Mouse (Mus musculus): ENCODE results near the gene Limd1. TPM values are rescaled to one million over a fixed set of nuclear protein-coding genes. Genes with fewer than 3 reads are reported as not detected.

Limd1 gene
- polyA plus RNA-seq, 1 experiment from 2014 or later = 11.4 TPM

GRCm38 (mm10) chr9:123528087-123528925 is 49.8 kb downstream of the Limd1 start:
- Histone ChIP-seq H3K4me3 (peak overlapping the region; percentile 71), H3K4me1 (peaks cover 29% of the 10 kb centered on the region), H3K27me3 (replicated peaks) (no peaks in the 10 kb centered on the region), H3K27ac (peak overlapping the region; percentile 91), H3K4me2 (peak overlapping the region; percentile 55), H3K36me3 (replicated peaks) (no peaks in the 10 kb centered on the region), H3K9me3 (no peaks in the 10 kb centered on the region), H3K9ac (peak overlapping the region; percentile 41)
- 20% methylated on average over 6 of the region's 6 CpGs for WGBS
- ATAC-seq (replicated peaks) = no peak

DNA sequence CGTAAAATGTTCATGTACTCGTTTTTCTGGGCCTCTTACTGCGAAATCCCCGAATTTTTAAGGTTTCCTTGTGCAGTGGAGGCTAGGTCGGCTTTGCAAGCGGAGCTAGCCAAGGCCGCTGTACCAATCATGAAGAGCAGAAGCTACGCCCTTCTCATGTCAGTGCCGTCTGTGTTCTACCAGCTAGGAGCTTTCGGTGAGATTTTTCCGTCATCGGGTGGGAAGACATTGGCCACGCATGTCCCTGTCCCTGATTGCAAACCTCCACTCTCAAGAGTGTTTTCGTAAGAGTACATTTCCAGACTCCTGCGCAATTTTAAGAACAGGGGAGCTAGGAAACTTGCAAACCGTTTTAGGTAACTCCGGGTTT is 50.4 kb downstream of the Limd1 start:
- under 1% methylated on average over 17 of the region's 17 CpGs for WGBS
- peaks cover 29% of the 10 kb centered on the region for H3K4me1 ChIP-seq
- no peaks in the 10 kb centered on the region for H3K36me3 ChIP-seq (replicated peaks)

GRCm38 (mm10) chr9:123529392-123530157 is 51.1 kb downstream of the Limd1 start, which contains the start of gene Sacm1l:
Sacm1l (plus strand) TSS chr9:123529759.
- Histone ChIP-seq H3K36me3 (replicated peaks) (no peaks in the 10 kb centered on the region), H3K4me2 (peak within 1 kb of the TSS; percentile 56), H3K4me1 (peaks cover 29% of the 10 kb centered on the region), H3K4me3 (peak within 1 kb of the TSS; percentile 71), H3K9ac (peak within 1 kb of the TSS; percentile 83), H3K27ac (peak within 1 kb of the TSS; percentile 91), H3K27me3 (replicated peaks) (no peaks in the 10 kb centered on the region), H3K9me3 (no peaks in the 10 kb centered on the region)
- under 1% methylated on average over 79 of the region's 79 CpGs for WGBS
- peak; percentile 99 for ATAC-seq (replicated peaks)

More for the DNA sequence above, 50.4 kb downstream of the Limd1 start:
- Histone ChIP-seq H3K9me3 (no peaks in the 10 kb centered on the region), H3K4me3 (peak overlapping the region; percentile 71), H3K27me3 (replicated peaks) (no peaks in the 10 kb centered on the region), H3K4me2 (peak overlapping the region; percentile 55), H3K9ac (peak overlapping the region; percentile 41), H3K27ac (peak overlapping the region; percentile 91)
- peak; percentile 44 for ATAC-seq (replicated peaks)

- H3K4me2 ChIP-seq = peak overlapping the region; percentile 56
- H3K27ac ChIP-seq = peak overlapping the region; percentile 91
- peak overlapping the region; percentile 83 for H3K9ac ChIP-seq
- H3K9me3 ChIP-seq = no peaks in the 10 kb centered on the region
- peaks cover 29% of the 10 kb centered on the region for H3K4me1 ChIP-seq
- peak overlapping the region; percentile 71 for H3K4me3 ChIP-seq
- no peaks in the 10 kb centered on the region for H3K27me3 ChIP-seq (replicated peaks)
- WGBS = under 1% methylated on average over 13 of the region's 13 CpGs
- H3K36me3 ChIP-seq (replicated peaks) = no peaks in the 10 kb centered on the region
- ATAC-seq (replicated peaks) = peak; percentile 13; the same call in 1 of the 2 replicates
Measured at GRCm38 (mm10) chr9:123530158-123530475, 51.6 kb downstream of the Limd1 start.

GRCm38 (mm10) chr9:123530566-123531130 is 52.1 kb downstream of the Limd1 start:
- Histone ChIP-seq H3K4me2 (peak overlapping the region; percentile 56), H3K36me3 (replicated peaks) (no peaks in the 10 kb centered on the region), H3K9me3 (no peaks in the 10 kb centered on the region), H3K9ac (peak overlapping the region; percentile 83), H3K4me3 (peak overlapping the region; percentile 71), H3K4me1 (peaks cover 29% of the 10 kb centered on the region), H3K27me3 (replicated peaks) (no peaks in the 10 kb centered on the region), H3K27ac (peak overlapping the region; percentile 91)
- 45% methylated on average over 11 of the region's 11 CpGs for WGBS
- ATAC-seq (replicated peaks) = no peak

- no peaks in the 10 kb centered on the region for H3K36me3 ChIP-seq (replicated peaks)
- no peak overlapping the region for H3K27ac ChIP-seq
- peak overlapping the region; percentile 71 for H3K4me3 ChIP-seq
- no peaks in the 10 kb centered on the region for H3K9me3 ChIP-seq
- no peak overlapping the region; the same call in 1 of the 2 replicates for H3K9ac ChIP-seq
- H3K27me3 ChIP-seq (replicated peaks) = no peaks in the 10 kb centered on the region
- H3K4me2 ChIP-seq = peak overlapping the region; percentile 56
- ATAC-seq (replicated peaks) = no peak
- peaks cover 29% of the 10 kb centered on the region for H3K4me1 ChIP-seq
Measured at GRCm38 (mm10) chr9:123531234-123531633, 52.7 kb downstream of the Limd1 start.

DNA sequence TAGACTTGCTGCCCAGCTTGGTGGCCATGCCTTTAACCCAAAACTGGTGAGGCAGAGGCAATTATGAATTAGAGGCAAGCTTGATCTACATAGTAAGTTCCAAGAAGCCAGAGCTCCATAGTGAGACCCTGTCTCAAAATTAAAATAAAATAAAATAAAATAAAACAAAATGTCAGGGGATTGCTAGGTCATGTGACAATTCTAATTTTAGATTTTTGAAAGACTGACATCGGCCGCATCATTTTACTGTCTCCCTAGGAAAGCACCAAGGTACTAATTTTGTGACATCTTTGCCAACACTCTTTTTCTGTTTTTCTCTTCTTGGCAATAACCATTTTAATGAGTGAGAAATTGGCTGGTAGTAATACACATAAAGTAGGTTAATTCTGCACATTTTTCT is 58.1 kb downstream of the Limd1 start:
- Histone ChIP-seq H3K9me3 (no peaks in the 10 kb centered on the region), H3K27ac (no peak overlapping the region), H3K4me2 (no peak overlapping the region), H3K4me1 (peaks cover 11% of the 10 kb centered on the region), H3K36me3 (replicated peaks) (no peaks in the 10 kb centered on the region), H3K9ac (no peak overlapping the region), H3K4me3 (no peak overlapping the region), H3K27me3 (replicated peaks) (no peaks in the 10 kb centered on the region)
- no peak for ATAC-seq (replicated peaks)
- WGBS = 95% methylated on average over 2 of the region's 2 CpGs

DNA sequence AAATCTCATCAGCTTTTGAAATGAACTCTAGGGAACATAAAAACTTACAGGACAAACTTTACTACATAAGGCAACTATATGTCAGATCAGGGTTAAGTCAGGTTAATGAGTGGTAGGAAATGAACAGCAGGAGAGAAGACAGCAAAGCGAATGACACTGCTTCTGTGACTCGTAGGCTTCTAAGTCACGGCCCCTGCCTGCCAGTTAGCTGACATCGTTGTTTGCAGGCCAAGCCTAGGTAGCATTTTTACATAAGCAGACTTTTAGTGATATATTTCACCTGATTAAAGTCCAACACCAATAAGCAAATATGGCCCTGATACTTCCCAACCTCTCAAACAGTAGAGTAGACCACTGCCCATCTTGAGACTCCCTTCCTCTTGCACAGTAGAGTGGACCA is 59.7 kb downstream of the Limd1 start:
- Histone ChIP-seq H3K9ac (no peak overlapping the region), H3K36me3 (replicated peaks) (no peaks in the 10 kb centered on the region), H3K27me3 (replicated peaks) (no peaks in the 10 kb centered on the region), H3K4me3 (no peak overlapping the region), H3K9me3 (no peaks in the 10 kb centered on the region), H3K4me1 (0 out of 2 replicates have a peak, but pooled peaks cover 4% of the 10 kb centered on the region), H3K27ac (no peak overlapping the region), H3K4me2 (no peak overlapping the region)
- 70% methylated on average over 4 of the region's 4 CpGs for WGBS
- no peak for ATAC-seq (replicated peaks)

- Histone ChIP-seq H3K4me2 (no peak overlapping the region), H3K4me3 (no peak overlapping the region), H3K9me3 (no peaks in the 10 kb centered on the region), H3K27me3 (replicated peaks) (no peaks in the 10 kb centered on the region), H3K4me1 (0 out of 2 replicates have a peak, but pooled peaks cover 4% of the 10 kb centered on the region), H3K27ac (no peak overlapping the region), H3K9ac (no peak overlapping the region), H3K36me3 (replicated peaks) (no peaks in the 10 kb centered on the region; the same call in 1 of the 2 replicates)
- ATAC-seq (replicated peaks) = no peak
- WGBS = 46% methylated on average over 1 of the region's 1 CpGs
Measured at GRCm38 (mm10) chr9:123539093-123539492, 60.6 kb downstream of the Limd1 start.

DNA sequence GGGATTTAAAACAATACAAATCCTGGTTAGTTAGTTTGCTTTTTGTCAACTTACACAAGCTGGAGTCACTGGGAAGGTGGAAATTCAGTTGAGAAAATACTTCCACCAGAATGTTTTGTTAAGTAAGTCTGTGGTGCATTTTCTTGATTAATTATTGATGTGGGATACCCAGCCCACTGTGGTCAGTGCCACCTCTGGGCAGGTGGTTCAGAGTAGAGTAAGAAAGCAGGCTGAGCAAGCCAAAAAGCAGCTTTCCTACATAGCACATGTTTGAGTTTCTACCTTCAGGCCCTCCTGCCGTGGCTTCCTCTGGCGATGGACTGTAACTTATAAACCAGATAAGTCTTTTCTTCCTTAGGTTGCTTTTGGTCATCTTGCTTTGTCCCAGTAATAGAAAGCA is 61.3 kb downstream of the Limd1 start:
- Histone ChIP-seq H3K9ac (no peak overlapping the region), H3K9me3 (no peaks in the 10 kb centered on the region), H3K4me1 (0 out of 2 replicates have a peak, but pooled peaks cover 4% of the 10 kb centered on the region), H3K4me2 (no peak overlapping the region), H3K4me3 (no peak overlapping the region), H3K36me3 (replicated peaks) (no peaks in the 10 kb centered on the region; the same call in 1 of the 2 replicates), H3K27me3 (replicated peaks) (no peaks in the 10 kb centered on the region), H3K27ac (no peak overlapping the region)
- WGBS = 83% methylated on average over 2 of the region's 2 CpGs
- no peak for ATAC-seq (replicated peaks)

DNA sequence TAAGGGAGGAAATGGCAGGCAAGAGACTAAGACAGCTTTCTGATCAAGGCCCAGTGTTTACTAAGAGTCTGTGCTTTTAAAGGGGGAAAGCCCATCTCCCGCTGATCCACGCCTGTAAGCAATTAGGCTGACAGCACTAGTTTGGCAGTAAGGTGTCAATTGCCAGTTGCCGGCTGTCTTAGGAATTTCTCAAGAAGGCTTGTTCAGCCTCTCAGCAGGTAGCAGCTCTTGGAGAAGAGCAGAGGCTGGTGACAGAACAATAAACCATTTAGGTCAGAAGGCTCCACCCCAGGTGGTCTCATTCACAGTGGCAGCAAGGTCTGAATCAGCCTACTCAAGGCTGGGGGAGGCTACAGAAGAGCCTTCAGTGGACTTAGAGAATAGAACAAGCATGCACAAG is 76.1 kb downstream of the Limd1 start:
- H3K27ac ChIP-seq = no peak overlapping the region
- no peaks in the 10 kb centered on the region for H3K27me3 ChIP-seq (replicated peaks)
- WGBS = 14% methylated on average over 3 of the region's 3 CpGs
- peaks cover 40% of the 10 kb centered on the region for H3K36me3 ChIP-seq (replicated peaks)
- no peak overlapping the region for H3K4me2 ChIP-seq
- no peaks in the 10 kb centered on the region for H3K9me3 ChIP-seq
- ATAC-seq (replicated peaks) = no peak
- H3K4me3 ChIP-seq = no peak overlapping the region
- no peaks in the 10 kb centered on the region for H3K4me1 ChIP-seq
- no peak overlapping the region for H3K9ac ChIP-seq

Data from midbrain, embryonic 15.5 days (tissue).